Mouse (Mus musculus): Measurements from ENCODE around the gene Trim33.

The Trim33 gene

DNA sequence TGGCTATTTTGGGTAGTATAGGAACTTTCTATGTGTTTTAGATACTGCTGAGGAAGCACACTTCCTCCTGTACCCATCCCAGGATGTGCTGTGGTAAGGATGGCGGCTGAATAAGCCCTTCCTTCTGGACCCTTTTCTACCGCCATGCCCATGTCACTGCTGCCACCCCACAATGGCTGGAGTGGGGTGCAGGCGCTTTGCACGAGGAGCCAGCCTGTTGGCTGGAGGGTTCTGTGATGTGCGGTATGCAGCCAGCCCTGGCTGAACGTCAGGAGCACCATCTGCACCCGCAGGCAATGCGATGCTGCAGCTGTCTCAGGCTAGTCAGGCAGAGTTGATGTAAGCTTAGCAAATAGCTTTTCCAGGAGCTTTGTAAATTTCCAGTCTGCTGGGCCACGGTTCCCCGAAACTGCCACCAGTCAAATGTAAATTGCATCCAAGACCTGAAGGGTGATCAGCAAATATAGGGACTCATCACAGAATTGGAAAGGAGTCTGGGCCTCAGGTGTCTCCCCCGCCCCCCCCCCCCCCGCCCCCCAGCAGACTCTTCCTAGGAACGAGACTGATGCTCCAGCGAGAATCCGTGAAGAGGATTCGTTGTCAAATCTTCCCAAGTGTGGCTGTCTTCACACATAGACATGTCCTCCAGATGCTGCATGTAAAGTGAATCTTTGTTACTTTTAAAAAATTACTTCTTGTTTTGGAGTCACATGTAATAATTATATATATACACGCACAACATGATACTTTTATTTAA is 122.4 kb downstream of the Trim33 start:
- no peak for DNase-seq

- no peak for DNase-seq
Observed at GRCm38 (mm10) chr3:103402212-103402611, 123.1 kb downstream of the Trim33 start.

DNA sequence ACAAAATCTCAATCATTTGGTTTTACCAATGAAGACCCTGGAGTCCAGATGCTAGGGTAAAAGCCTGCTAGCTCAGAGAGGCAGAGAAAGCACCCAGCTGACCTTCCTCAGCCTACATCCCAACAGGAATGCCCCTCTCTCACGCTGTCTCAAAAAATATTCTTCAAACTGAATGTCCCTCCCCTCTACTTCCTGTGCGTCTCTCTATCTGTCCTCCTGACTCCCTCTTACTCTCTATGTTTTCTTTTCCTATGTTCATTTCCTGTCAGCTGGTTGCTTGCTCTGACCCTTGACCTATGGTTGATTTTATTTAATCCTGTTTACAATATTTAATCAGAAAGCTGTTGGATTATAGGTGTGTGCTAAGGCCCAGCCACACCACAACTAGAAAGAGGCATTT is 126.0 kb downstream of the Trim33 start:
- no peak for DNase-seq

- no peak for DNase-seq
Observed at GRCm38 (mm10) chr3:103405871-103406765, 127.0 kb downstream of the Trim33 start.
